Mouse (Mus musculus): Measurements from ENCODE around the gene Ms4a18. TPM values are rescaled to one million over a fixed set of nuclear protein-coding genes. Genes with fewer than 3 reads are reported as not detected.

Gene Ms4a18
- polyA plus RNA-seq, 1 experiment from 2014 or later: not detected

- Histone ChIP-seq H3K4me1 (peaks cover 17% of the 10 kb centered on the region), H3K9me3 (replicated peaks) (no peaks in the 10 kb centered on the region), H3K27me3 (ENCODE audit: low read depth, poor library complexity, severe bottlenecking) (no peaks in the 10 kb centered on the region), H3K4me3 (no peak overlapping the region), H3K36me3 (no peaks in the 10 kb centered on the region; the same call in 1 of the 2 replicates), H3K27ac (no peak overlapping the region)
- WGBS: 83% methylated on average over 11 of the region's 11 CpGs
- DNase-seq (ENCODE audit: low spot score): no peak
Observed at GRCm38 (mm10) chr19:10952021-10952939, 65.6 kb downstream of the Ms4a18 start.

DNA sequence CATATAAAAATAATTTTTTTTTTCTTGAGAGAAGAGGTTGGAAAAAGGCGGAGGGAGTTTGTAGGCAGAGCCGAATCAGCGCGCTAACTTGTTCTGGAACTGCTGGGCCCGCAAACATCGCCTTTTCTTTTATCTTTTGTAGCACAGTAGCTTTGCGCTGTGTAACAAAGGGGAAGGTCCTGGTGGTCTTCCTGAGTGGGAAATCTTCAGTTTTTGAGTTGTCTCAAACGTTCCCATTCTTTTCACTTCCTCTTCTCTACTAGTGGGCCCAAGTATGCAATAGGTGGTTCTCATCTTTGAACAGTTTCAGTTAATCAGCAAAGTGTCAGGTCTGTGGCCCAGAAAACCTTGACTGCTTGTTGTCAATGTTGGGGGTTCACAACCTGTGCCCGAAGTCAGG, 68.3 kb downstream of the Ms4a18 start:
- peak overlapping the region; percentile 95 for H3K4me3 ChIP-seq
- H3K4me1 ChIP-seq: peaks cover 27% of the 10 kb centered on the region
- H3K27ac ChIP-seq: peak overlapping the region; percentile 70
- H3K36me3 ChIP-seq: peaks cover 26% of the 10 kb centered on the region
- no peaks in the 10 kb centered on the region for H3K9me3 ChIP-seq (replicated peaks)
- no peaks in the 10 kb centered on the region for H3K27me3 ChIP-seq (ENCODE audit: low read depth, poor library complexity, severe bottlenecking)
- no peak for DNase-seq (ENCODE audit: low spot score)
- 44% methylated on average over 9 of the region's 9 CpGs for WGBS

DNA sequence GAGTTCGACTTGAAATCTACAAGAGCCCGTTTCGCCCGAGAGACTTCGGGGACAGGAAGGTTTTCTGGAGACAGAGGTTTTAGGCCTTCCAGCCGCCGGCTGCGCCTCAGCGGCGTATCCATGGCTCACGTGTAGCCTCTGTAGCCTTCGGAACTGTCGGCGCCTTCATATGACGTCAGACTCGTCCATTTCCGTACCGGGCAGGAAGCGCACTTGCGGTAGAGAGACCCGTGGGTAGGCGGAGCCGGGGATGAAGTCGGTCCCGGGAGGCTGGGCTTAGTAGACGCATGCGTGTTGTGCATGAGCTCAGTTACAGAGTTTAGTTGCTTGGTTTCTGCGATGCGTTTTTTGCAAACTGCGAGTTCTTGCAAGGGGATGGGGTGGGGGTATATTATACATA, 68.7 kb downstream of the Ms4a18 start, which contains the start of gene Ccdc86:
Ccdc86 (minus strand) TSS at position 155 of the 400 bp plus-strand sequence.
- H3K36me3 ChIP-seq: peaks cover 30% of the 10 kb centered on the region
- under 1% methylated on average over 30 of the region's 30 CpGs for WGBS
- DNase-seq (ENCODE audit: low spot score): peak; percentile 98
- H3K4me3 ChIP-seq: peak within 1 kb of the TSS; percentile 95
- no peaks in the 10 kb centered on the region for H3K9me3 ChIP-seq (replicated peaks)
- H3K4me1 ChIP-seq: peaks cover 27% of the 10 kb centered on the region
- H3K27ac ChIP-seq: peak within 1 kb of the TSS; percentile 81
- no peaks in the 10 kb centered on the region for H3K27me3 ChIP-seq (ENCODE audit: low read depth, poor library complexity, severe bottlenecking)

DNA sequence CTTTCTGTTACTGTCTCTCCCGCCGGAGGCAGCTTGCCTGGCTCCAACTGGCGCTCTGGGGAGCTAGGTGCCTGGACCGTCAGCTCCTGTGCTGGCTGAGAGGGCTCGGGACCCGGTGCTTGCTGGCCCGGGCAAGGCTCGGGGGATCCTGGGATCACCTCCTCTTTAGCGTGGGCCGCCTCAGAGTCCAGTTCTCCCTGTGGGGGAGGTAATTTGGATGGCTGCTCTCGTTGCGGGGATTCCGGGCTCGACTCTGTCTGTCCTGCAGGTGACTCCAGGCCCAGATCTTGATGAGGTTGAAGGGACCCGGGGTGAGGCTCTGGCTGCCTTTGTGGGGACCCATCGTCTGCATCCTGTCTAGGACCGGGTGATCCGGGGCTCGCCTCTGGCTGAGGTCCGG, 69.4 kb downstream of the Ms4a18 start:
- no peaks in the 10 kb centered on the region for H3K27me3 ChIP-seq (ENCODE audit: low read depth, poor library complexity, severe bottlenecking)
- H3K36me3 ChIP-seq: peaks cover 37% of the 10 kb centered on the region
- peak overlapping the region; percentile 95 for H3K4me3 ChIP-seq
- peak overlapping the region; percentile 81 for H3K27ac ChIP-seq
- H3K9me3 ChIP-seq (replicated peaks): no peaks in the 10 kb centered on the region
- WGBS: 1% methylated on average over 20 of the region's 20 CpGs
- H3K4me1 ChIP-seq: peaks cover 27% of the 10 kb centered on the region
- peak; percentile 36 for DNase-seq (ENCODE audit: low spot score)

DNA sequence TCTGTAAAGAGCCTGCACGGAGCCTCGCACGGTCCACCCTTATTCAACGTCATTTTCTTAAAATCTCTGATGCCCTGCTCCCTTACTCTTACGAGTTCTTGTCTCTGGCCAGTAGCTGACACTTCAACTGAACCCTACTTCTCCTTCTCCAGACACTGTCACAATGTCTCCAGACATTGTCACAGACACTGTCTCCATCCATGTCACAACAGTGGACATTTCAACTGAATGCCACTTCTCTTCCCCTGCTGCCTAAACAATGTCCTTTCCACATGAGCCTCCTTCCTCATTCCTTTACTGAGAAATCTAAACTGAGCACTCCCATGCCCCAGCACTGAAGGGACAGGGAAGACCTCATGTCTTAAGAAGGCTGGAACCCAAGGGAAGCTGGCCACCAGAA, 70.6 kb downstream of the Ms4a18 start:
- no peaks in the 10 kb centered on the region for H3K9me3 ChIP-seq (replicated peaks)
- no peak overlapping the region for H3K27ac ChIP-seq
- peak overlapping the region; percentile 95 for H3K4me3 ChIP-seq
- H3K27me3 ChIP-seq (ENCODE audit: low read depth, poor library complexity, severe bottlenecking): no peaks in the 10 kb centered on the region
- WGBS: 87% methylated on average over 5 of the region's 5 CpGs
- H3K36me3 ChIP-seq: peaks cover 49% of the 10 kb centered on the region
- DNase-seq (ENCODE audit: low spot score): no peak
- peaks cover 27% of the 10 kb centered on the region for H3K4me1 ChIP-seq

Other genes starting within 250 kb of the Ms4a18 start
- gene Cd6, start 188.0 kb downstream of the Ms4a18 start, polyA plus RNA-seq (2016; fragmentation: Nextera tagmentation; extraction: Ambion mirVana): 0.05 TPM in 1 of 2 replicates, not detected in the other
- 0.20 and 0.28 TPM in 2 replicates for gene Slc15a3, start 178.3 kb downstream of the Ms4a18 start, polyA plus RNA-seq (2016; fragmentation: Nextera tagmentation; extraction: Ambion mirVana)
- 151 and 160 TPM in 2 replicates for gene Tmem132a, start 148.1 kb downstream of the Ms4a18 start, polyA plus RNA-seq (2016; fragmentation: Nextera tagmentation; extraction: Ambion mirVana)
- 71.7 and 72.3 TPM in 2 replicates for gene Tmem109, start 136.0 kb downstream of the Ms4a18 start, polyA plus RNA-seq (2016; fragmentation: Nextera tagmentation; extraction: Ambion mirVana)
- 47.2 and 51.5 TPM in 2 replicates for gene Prpf19, start 122.8 kb downstream of the Ms4a18 start, polyA plus RNA-seq (2016; fragmentation: Nextera tagmentation; extraction: Ambion mirVana)
- gene Zp1, start 97.4 kb downstream of the Ms4a18 start, polyA plus RNA-seq (2016; fragmentation: Nextera tagmentation; extraction: Ambion mirVana): not detected in 2 replicates
- gene Ptgdr2, start 80.9 kb downstream of the Ms4a18 start, polyA plus RNA-seq (2016; fragmentation: Nextera tagmentation; extraction: Ambion mirVana): 0.08 TPM in 2 replicates
- gene Ccdc86, start 68.8 kb downstream of the Ms4a18 start, polyA plus RNA-seq (2016; fragmentation: Nextera tagmentation; extraction: Ambion mirVana): 46.8 and 62.9 TPM in 2 replicates
- not detected in 2 replicates for gene Ms4a10, start 43.4 kb downstream of the Ms4a18 start, polyA plus RNA-seq (2016; fragmentation: Nextera tagmentation; extraction: Ambion mirVana)
- gene Ms4a15, start 24.8 kb downstream of the Ms4a18 start, polyA plus RNA-seq (2016; fragmentation: Nextera tagmentation; extraction: Ambion mirVana): not detected in 2 replicates
- gene Ms4a8a, start 63.1 kb upstream of the Ms4a18 start, polyA plus RNA-seq (2016; fragmentation: Nextera tagmentation; extraction: Ambion mirVana): not detected in 2 replicates
- gene 1700017D01Rik, start 112.8 kb upstream of the Ms4a18 start, polyA plus RNA-seq (2016; fragmentation: Nextera tagmentation; extraction: Ambion mirVana): not detected in 2 replicates
- not detected in 2 replicates for gene 1700025F22Rik, start 147.3 kb upstream of the Ms4a18 start, polyA plus RNA-seq (2016; fragmentation: Nextera tagmentation; extraction: Ambion mirVana)
- gene Ms4a13, start 178.7 kb upstream of the Ms4a18 start, polyA plus RNA-seq (2016; fragmentation: Nextera tagmentation; extraction: Ambion mirVana): not detected in 2 replicates
- gene Ms4a12, start 214.4 kb upstream of the Ms4a18 start, polyA plus RNA-seq (2016; fragmentation: Nextera tagmentation; extraction: Ambion mirVana): not detected in 2 replicates
- not detected in 2 replicates for gene Ms4a1, start 248.2 kb upstream of the Ms4a18 start, polyA plus RNA-seq (2016; fragmentation: Nextera tagmentation; extraction: Ambion mirVana)